Mouse (Mus musculus) CH12.LX (cell line): ENCODE measurements around the gene Gsg1.

Experiments used
- CHD1 ChIP-seq: IDR thresholded peaks from 2 replicates; pipeline ENCODE4 v1.6.1; 2012; ENCODE audit warnings: low read depth, low read length, improper control_type of control experiment, inconsistent platforms
- CTCF ChIP-seq, 2 experiments: IDR thresholded peaks in 1 of 2; conservative IDR thresholded peaks in 1 of 2; 2 replicates each; pipeline ENCODE4 v1.5.1; 2011 to 2012; ENCODE audit warnings: low read depth in 2 of 2, low read length in 2 of 2, improper control_type of control experiment in 1 of 2, inconsistent platforms in 1 of 2, mild to moderate bottlenecking in 1 of 2, moderate library complexity in 1 of 2
- E2F4 ChIP-seq: IDR thresholded peaks from 2 replicates; pipeline ENCODE4 v1.6.1; 2011; ENCODE audit warnings: low read depth, low read length, improper control_type of control experiment; ENCODE audit not compliant: insufficient replicate concordance
- EP300 ChIP-seq: IDR thresholded peaks from 2 replicates; pipeline ENCODE4 v1.6.1; 2011; ENCODE audit warnings: low read length, improper control_type of control experiment
- HCFC1 ChIP-seq: IDR thresholded peaks from 2 replicates; pipeline ENCODE4 v1.6.1; 2012; ENCODE audit warnings: low read depth, mild to moderate bottlenecking, inconsistent platforms, low read length, improper control_type of control experiment
- JUND ChIP-seq: conservative IDR thresholded peaks from 2 replicates; pipeline ENCODE4 v1.6.1; 2011; ENCODE audit warnings: low read depth, low read length, improper control_type of control experiment
- MAZ ChIP-seq: IDR thresholded peaks from 2 replicates; pipeline ENCODE4 v1.6.1; 2012; ENCODE audit warnings: low read depth, mild to moderate bottlenecking, inconsistent platforms, low read length, improper control_type of control experiment, moderate library complexity
- MEF2A ChIP-seq: IDR thresholded peaks from 2 replicates; pipeline ENCODE4 v1.6.1; 2014; ENCODE audit warnings: low read depth, mild to moderate bottlenecking, inconsistent platforms, low read length, improper control_type of control experiment, borderline replicate concordance
- PAX5 ChIP-seq: IDR thresholded peaks from 2 replicates; pipeline ENCODE4 v1.6.1; 2012; ENCODE audit warnings: low read length, inconsistent platforms, mixed read lengths
- POLR2A ChIP-seq: IDR thresholded peaks from 2 replicates; pipeline ENCODE4 v1.6.1; 2011; ENCODE audit warnings: low read depth, mild to moderate bottlenecking, improper control_type of control experiment, low read length
- TBP ChIP-seq: conservative IDR thresholded peaks from 2 replicates; pipeline ENCODE4 v1.6.1; 2011; ENCODE audit warnings: low read depth, low read length, improper control_type of control experiment
- TCF12 ChIP-seq: IDR thresholded peaks from 2 replicates; pipeline ENCODE4 v1.6.1; 2014; ENCODE audit warnings: low read depth, mild to moderate bottlenecking, inconsistent platforms, low read length, improper control_type of control experiment
- USF2 ChIP-seq: conservative IDR thresholded peaks from 2 replicates; pipeline ENCODE4 v1.6.1; 2011; ENCODE audit warnings: low read depth, low read length, improper control_type of control experiment
- ZNF384 ChIP-seq: IDR thresholded peaks from 2 replicates; pipeline ENCODE4 v1.6.1; 2012; ENCODE audit warnings: low read depth, low read length, improper control_type of control experiment, inconsistent platforms

GRCm38 (mm10) chr6:135269626-135270025 lies 15.5 kb upstream of the Gsg1 start:
- TF ChIP-seq CTCF (conservative IDR thresholded peaks at IDR 0.05 in 1 of 2, IDR thresholded peaks at IDR 0.05 in 1 of 2; ENCODE audit: low read depth in 2 of 2, low read length in 2 of 2) (no peak), USF2 (no peak), E2F4 (no peak), TBP (no peak), MAZ (no peak), POLR2A (no peak), HCFC1 (no peak), PAX5 (no peak), CHD1 (no peak), MEF2A (no peak), EP300 (no peak), ZNF384 (no peak), JUND (no peak), TCF12 (no peak)
